Mouse (Mus musculus) spleen, embryonic (tissue): ENCODE data around the gene A730061H03Rik.

Source experiments
- CTCF ChIA-PET: fragments of 350-600 bp; sonication (Branson Sonifier 250); formaldehyde crosslinking; loops from one replicate; lab custom pipeline; 2022; lab: Charles Lee

Gene A730061H03Rik

DNA sequence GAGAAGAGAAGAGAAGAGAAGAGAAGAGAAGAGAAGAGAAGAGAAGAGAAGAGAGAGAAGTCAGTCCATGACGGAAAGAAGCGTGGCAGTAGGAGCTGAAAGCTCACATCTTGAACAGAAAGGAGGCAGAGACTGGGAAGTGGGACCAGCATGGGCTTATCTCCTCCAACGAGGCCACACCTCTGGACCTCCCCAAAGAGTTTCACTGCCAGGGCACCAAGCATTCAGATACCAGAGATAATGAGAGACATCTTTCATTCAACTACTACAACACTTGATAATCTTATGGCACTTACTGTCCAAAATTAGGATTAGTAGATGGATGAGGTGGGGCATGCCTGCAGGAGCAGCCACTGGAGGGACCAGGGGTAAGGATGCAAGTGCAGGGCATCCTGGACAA, 4.4 kb downstream of the A730061H03Rik start:
- CTCF ChIA-PET: interaction anchor here (0.5 to 1.3 kb wide), 5 partner anchors 14 to 396 kb away, joined by 3 to 7 read pairs (median 5); no protein-coding TSS in a partner anchor

DNA sequence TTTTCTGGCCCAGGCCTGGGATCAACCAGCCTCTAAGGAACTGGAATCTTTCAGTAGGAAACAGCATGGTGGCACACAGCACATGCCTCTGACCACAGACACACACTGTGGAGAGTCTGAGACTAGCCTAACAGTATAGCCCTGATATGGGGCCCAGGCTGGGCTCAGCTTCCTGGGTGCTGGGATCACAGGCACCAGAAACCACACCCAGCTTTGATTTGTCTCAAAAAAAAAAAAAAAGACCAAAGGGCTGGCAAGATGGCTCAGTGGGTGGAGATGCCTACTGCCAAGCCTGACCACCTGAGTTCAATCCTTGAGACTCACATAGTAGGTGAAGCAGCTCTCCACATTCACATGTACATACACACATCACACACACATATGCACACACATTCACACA, 5.6 kb downstream of the A730061H03Rik start:
- CTCF ChIA-PET: interaction anchor here (0.6 kb wide), 1 partner anchor 33 kb away, joined by 6 read pairs; no protein-coding TSS in a partner anchor

DNA sequence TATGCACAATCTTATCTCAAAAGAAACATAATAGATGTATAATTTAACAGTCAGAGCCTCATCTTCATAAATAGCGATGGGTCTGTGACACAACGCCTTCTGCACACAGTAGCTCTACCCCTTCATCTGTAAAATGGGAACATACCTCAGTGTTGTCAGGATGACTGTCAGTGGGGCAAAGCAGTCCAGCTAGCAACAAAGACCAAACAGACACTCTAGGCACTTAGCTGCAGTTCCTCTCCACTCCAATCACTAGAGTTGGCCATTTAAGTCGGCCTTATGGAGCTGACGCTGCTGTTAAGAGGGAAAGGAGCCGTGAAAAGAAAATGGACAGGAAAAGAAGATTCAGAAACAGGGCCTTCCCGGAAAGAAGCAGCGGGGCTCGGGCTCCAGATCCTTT, 8.4 kb downstream of the A730061H03Rik start:
- CTCF ChIA-PET: no interaction called here

DNA sequence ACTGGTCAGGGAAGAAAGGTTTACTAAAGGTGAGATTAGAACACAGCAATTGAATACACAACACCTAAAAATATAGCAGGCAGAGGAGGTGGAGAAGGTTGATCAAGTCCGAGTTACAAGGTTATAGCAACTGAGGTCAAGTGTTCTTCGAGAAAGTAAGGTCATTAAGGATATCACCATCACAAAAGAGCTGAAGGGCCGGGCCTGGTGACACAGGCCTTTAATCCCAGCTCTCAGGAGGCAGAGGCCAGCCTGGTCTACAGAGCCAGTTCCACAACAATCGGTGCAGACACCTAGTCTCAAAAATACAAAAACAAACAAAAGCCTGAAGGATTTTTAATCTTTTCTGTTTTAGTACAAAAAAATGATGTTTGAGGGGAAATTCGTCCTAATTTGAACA, 8.9 kb downstream of the A730061H03Rik start:
- CTCF ChIA-PET: no interaction called here

DNA sequence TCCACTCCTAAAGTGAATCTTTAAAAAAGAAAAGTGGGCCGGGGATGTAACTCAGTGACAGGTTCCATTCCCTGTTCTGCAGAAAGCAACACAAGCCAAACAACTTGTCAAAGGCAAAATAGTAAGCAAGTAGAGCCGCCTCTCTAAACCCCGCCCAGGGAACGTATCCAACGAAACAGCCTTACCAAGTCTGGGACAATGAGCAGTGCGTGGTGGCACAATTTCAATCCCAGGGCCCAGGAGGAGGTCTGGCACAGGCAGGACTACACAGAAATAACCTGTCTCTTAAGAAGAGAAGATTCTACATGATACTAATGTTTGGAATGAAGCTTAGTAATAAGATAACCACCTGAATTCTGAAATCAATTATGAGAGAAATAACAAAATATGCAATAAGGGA, 10.0 kb downstream of the A730061H03Rik start:
- CTCF ChIA-PET: no interaction called here

DNA sequence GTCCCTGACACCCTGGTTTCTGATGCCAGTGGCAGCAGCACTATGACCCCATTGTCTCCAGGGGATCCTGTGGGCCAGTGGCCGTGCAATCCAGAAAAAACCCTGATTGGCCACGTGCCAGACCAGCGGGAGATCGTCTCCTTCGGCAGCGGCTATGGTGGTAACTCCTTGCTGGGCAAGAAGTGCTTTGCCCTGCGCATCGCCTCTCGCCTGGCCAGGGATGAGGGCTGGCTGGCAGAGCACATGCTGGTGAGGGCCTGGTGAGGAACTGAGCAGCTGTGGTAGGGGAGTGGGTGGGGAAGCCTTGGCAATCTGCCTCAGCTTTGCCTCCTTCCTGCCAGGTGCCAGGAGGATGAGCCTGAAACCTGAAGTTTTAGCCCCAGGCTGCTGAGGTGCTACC, 15.9 kb downstream of the A730061H03Rik start:
- CTCF ChIA-PET: no interaction called here

DNA sequence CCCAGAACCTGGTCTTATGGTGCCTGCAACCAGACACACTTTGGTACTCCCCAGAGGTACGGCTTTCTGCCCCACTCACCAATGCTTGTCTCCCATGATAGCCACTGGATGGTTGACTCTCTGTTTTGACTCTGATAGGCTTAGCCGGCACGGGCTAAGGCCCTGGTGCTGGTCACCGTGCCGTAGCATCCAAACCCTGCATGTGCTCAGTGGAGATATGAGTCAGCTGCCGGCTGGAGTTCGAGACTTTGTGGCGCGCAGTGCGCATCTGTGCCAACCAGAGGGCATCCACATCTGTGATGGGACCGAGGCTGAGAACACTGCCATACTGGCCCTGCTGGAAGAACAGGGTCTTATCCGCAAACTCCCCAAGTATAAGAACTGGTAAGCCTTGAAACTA, 17.9 kb downstream of the A730061H03Rik start:
- CTCF ChIA-PET: interaction anchor here (0.7 kb wide), 1 partner anchor 14 kb away, joined by 7 read pairs; no protein-coding TSS in a partner anchor

DNA sequence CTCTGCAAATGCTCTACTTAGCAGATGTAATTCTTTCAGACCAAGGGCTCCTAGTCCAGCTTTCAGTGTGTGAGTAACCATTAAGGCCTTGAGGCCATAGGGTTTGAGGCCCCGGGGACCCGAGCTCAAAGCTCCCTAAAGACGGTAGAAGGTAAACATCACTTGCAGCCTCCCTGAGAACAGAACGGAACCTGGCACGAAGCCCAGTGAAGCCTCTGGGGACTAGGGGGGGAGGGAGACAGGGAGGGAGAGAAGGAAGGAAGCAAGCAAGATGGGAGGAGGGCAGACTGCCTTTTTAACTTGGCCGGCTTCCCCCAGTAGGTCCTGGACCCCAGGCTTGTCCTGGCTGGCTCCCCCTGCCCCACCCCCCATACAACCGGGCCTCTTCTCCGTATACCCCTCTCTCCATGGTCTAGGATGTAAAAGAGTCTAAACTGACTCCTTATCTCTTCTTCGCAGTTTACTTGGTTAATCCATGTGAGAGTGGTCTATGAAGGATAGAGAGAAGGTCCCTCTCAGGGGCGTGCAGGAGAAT, 19.4 kb downstream of the A730061H03Rik start:
- CTCF ChIA-PET: interaction anchor here (0.7 to 1.4 kb wide), 2 partner anchors 13 to 16 kb away, joined by 4 to 5 read pairs; no protein-coding TSS in a partner anchor

DNA sequence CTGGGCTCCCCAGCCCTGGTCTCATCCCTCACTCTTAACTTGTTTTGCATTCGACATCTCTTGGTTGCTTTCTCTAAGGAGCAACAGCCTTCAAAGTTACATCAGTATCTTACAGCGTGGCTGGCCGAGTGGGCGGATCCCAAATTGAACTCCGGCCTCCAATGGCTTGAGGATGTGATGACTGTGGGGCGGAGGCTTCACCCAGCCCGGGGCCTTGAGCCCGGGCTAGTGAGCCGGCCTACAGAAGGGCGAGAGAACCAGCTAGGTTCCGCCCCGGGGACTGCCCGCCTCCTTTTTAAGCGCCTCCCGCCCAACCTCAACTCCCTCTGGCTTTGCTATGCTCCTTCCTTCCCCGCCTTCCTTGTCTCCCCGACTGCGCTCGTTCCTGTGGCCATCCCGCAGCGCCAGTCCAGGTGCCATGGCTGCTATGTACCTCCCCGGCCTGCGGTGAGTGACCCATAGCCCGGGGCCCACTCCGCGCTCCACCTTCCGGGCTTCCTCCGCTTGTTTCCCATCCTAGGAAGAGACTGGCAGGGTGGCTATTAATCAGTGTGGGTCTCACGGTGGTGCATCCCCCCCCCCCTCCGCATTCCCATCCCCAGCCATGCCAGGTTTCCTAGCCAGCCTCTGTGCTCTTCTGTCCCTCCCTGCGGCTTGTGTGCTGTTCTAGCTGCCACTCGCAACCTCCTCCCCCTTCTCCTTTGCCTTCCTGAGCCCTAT, 20.0 kb downstream of the A730061H03Rik start, which contains the start of gene Pck2:
Gene Pck2, plus strand, starts transcription at position 200 of the 720 bp plus-strand sequence.
- CTCF ChIA-PET: interaction anchor here (0.6 to 1.4 kb wide), 3 partner anchors 13 to 60 kb away, joined by 4 to 7 read pairs (median 5); no protein-coding TSS in a partner anchor

DNA sequence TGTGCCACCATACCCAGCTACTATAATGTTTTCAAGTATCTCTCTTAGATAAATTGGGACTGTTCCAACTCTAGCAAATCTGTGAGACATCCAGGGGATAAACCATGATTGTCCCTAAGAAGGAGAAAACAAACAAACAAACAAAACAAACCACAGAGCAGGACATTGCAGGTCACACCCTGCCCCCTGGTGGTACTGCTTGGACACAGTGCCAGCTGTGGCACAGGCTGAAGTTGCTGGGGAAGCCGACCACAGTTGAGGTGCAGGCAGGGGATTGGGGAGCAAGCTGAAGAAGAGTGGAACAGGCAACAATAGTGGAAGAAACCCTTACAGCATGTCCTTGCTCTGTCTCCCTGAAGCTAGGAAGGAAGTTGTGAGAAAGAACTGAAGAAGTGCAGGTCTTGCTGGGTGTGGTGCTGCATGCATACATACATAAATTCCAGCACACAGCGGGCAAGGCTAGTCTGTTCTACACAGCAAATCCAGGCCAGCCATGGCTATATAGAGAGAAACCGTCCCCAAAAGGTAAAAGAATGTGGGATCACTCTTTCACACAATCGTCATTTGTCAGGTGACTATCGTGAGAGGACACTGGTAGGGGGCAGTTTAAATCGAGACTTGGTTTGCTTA, 24.0 kb downstream of the A730061H03Rik start:
- CTCF ChIA-PET: interaction anchor here (1.3 kb wide), 1 partner anchor 21 kb away, joined by 4 read pairs; no protein-coding TSS in a partner anchor

DNA sequence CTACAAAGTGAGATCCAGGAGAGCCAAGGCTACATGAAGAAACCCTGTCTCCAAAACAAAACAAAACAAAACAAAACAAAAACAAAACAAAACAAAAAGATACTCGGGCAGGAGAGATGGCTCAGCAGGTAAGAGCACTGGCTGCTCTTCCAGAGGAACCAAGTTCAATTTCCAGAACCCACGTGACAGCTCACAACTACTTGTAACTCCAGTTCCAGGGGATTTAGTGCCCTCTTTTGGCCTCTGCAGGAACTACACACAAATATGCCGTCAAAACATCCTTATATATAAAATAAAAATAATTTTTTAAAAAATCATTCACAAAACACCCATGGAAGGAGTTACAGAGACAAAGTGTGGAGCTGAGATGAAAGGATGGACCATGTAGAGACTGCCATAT, 32.3 kb downstream of the A730061H03Rik start:
- CTCF ChIA-PET: interaction anchor here (0.6 to 0.7 kb wide), 2 partner anchors 52 to 58 kb away, joined by 4 to 5 read pairs; no protein-coding TSS in a partner anchor

DNA sequence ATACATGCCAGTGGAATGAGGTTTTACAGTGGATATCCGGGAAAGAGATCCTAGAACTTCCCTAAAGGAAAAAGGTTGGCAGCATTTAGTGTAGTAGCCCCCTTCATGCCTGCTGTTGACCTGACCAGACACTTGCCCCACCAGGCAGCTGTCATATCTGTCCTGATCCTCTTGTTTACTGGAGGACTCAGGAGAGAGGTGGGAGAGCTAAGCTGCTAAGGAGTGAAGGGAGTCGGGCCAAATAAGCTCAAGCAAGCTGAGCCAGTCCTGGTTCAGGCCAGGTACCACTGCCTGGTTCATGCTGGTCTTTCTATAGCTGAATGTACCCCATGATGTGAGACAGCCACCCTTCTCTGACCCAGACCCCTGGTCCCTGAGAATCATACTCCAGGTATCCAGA, 33.5 kb downstream of the A730061H03Rik start:
- CTCF ChIA-PET: interaction anchor here (0.9 kb wide), 1 partner anchor 48 kb away, joined by 5 read pairs; no protein-coding TSS in a partner anchor

DNA sequence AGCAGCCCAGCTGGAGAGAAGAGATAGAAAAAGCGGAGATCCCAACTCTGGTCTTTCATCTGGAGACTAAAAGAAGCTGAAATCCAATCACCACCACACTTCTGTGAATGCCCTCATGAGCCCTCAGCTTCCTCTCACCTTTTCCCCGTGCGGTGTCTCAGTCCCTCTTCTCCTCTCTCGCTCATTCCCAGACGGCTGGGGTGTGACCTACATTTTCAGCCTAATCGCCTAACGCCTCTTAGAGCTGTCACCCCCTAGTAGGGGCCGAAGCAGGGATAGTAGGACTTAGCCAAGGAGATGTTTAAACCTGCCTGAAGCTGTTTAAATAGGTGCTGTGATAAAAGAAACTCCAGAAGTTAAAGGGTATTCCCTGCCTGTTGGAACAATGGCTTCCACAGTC, 35.4 kb downstream of the A730061H03Rik start, which contains the start of gene Nrl:
Gene Nrl, minus strand, starts transcription at position 197 of the 400 bp plus-strand sequence.
- CTCF ChIA-PET: no interaction called here

DNA sequence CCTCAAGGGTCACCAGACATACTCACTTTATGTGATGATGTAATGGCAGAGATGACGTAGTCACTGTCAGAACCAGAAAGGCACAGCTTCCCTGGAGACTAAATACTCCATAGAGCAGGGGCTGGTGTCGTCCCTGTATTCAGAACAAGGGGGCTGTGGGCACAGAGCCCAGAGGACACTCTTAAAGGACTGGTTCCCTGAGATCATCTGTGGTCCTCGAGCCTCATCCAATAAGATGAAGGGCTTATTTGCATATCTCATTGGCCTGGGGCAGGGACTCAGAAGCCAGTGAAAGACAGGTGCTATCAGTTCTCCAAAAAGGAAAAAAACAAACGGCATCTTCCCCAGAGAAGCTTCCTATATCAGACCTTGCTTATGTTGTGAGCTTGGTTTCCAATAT, 36.1 kb downstream of the A730061H03Rik start:
- CTCF ChIA-PET: no interaction called here

DNA sequence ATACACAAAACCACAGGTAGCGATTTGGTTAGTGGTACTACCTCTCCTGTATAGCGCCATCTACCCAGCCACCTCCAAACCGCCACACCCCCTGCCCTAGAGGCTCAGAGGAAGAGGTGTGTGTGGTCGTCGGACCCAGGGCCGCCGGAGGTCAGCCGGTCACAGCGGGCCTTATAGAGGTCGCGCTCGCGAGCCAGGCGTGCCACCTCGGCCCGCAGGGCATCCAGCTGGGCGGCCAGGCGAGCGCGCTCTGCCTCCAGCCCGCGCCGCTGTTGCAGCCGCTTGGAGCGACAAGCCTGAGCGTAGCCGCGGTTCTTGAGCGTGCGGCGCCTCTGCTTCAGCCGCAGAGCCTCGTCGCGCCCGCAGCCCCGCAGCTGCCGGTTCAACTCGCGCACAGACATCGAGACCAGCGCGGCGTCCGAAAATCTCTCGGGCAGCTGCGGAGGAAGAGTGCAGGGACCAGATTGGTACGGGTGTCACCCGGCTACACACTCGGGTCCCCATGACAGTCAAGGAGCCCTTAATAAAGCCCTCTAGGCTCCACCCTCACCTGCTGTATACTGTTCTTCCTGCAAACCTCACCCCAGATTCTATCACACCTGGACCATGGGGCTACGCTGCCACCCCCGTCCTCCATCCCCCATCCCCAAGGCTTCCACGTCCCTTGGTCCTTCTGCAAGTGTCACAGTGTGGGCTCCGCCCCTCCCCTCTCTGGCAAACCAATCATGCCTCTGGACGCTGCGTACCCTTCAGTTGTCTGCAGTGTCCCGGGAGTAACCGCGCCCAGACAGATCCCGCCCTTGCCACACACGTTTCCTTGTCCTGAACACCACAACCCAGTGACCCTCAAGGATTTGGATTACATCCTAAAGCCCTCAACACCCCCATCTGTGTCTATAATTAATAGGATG, 39.5 kb downstream of the A730061H03Rik start:
- CTCF ChIA-PET: interaction anchor here (0.6 kb wide), 1 partner anchor 1614 kb away, joined by 5 read pairs; no protein-coding TSS in a partner anchor

DNA sequence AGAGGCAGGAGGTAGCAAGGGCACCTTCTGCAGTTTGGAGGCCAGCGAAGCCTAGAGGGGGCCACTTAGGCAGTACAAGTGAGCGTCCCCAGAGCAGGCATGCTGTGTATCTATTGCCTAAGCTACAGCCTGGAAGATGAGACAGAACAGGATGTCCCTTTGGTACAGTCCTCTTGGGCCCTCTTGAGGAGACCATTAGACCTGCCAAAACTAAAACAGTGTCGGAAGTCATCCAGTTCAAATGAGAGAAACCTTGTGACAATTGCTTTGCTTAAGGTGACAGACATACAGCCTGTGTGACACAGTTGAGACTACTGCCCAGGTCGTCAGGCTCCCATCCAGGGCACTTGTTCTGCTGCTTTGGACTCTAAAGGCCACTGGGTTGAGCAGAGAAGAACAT, 40.6 kb downstream of the A730061H03Rik start:
- CTCF ChIA-PET: no interaction called here

DNA sequence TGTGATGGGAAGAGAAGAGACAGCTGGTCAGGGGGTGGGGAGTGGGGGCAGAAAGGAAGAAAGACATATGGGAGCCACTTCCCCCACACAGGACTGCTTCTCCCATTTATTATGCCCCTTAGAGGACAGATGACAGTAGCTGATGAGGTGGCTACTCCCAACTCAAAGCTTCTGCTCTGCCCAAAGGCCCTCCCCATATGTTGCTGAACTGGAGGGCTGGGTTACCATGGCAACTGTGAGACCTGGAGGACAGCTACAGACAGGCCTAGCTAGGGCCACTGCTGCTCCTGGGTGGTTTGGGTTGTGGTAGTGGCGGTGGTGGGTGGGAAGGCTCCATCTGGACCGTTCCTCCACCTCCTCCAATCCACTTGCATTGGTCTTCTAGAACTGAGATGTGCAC, 41.3 kb downstream of the A730061H03Rik start:
- CTCF ChIA-PET: interaction anchor here (0.6 kb wide), 1 partner anchor 22 kb away, joined by 5 read pairs; no protein-coding TSS in a partner anchor

DNA sequence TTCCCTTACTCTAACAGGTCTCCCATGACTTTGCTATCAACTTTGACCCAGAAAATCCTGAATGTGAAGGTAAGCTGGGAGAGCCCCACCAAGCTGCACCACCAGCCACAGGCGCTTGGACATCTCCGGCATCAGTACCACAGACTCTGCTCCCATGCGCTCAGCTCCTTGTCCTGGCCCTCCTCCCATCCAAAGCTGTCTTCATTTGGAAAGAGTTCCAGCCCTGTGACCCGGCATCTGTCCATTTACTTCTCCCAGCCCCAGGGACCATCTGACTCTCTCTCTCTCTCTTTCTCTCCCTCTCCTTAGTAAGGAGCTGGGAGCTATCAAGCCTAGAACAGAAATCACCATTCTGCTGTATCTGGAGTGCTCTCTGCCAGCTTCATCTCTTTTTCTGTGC, 44.4 kb downstream of the A730061H03Rik start:
- CTCF ChIA-PET: no interaction called here

DNA sequence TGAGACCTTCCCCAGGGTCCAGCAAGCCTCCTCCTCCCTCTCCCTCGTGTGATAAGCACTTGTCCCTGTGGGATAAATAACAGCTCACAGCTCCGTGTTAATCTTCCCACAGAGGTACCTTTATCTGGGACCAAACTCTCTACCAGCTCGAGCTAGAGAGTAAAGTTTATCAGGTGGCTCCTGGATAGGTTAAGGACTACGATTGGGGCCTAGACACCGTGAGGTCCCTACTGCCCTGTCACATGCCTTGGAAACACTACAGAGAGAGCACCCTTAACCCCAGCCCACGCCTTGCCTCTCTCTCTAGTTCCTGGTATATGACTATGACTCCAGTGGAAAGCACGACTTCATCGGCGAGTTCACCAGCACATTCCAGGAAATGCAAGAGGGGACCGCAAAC, 46.3 kb downstream of the A730061H03Rik start:
- CTCF ChIA-PET: no interaction called here

DNA sequence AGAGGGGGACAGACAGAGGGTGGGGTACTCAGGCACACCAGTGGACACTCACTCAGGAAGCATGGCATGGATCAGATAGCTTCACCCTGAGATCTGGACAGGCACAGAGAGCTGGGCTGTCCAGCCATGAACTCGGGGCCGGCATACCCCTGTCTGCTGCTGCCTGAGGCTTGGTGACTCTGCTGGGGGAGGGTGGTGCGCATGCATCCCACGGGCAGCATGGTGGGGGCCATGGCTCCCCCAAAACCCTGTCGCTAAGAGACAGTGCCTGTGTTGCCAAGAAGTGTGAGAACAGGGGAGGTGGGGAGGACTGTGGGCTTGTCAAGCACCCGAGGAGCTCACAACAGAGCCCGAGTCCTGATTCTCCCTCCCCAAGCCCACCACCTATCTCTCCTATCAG, 49.2 kb downstream of the A730061H03Rik start:
- CTCF ChIA-PET: no interaction called here
